Mouse (Mus musculus) myocyte (in vitro differentiated cells): Measurements from ENCODE around the gene Wdr27. TPM values are rescaled to one million over a fixed set of nuclear protein-coding genes. Genes with fewer than 3 reads are reported as not detected.

Experiments used
- H3K27me3 ChIP-seq: one replicate; pipeline ENCODE4 v1.6.1; 2011; ENCODE audit not compliant: control insufficient read depth, insufficient read depth, insufficient read length
- H3K36me3 ChIP-seq: one replicate; pipeline ENCODE4 v1.6.1; 2011; ENCODE audit not compliant: control insufficient read depth, insufficient read depth
- H3K4me2 ChIP-seq: one replicate; pipeline ENCODE4 v1.6.1; 2011; ENCODE audit warnings: low read depth, control low read depth
- H3K4me3 ChIP-seq: one replicate; pipeline ENCODE4 v1.5.1; 2011; ENCODE audit warnings: mild to moderate bottlenecking, control low read depth, moderate library complexity
- H3K79me2 ChIP-seq: one replicate; pipeline ENCODE4 v1.6.1; 2011; ENCODE audit not compliant: control insufficient read depth, insufficient read depth
- H3ac ChIP-seq: one replicate; pipeline ENCODE4 v1.6.1; 2011; ENCODE audit not compliant: control insufficient read depth, insufficient read length
- CEBPB ChIP-seq: IDR thresholded peaks from 2 replicates; pipeline ENCODE4 v1.6.1; 2011; ENCODE audit warnings: mild to moderate bottlenecking, moderate library complexity; ENCODE audit not compliant: poor library complexity, insufficient read depth, severe bottlenecking
- E2F4 ChIP-seq: IDR thresholded peaks from one replicate; pipeline ENCODE4 v1.6.1; 2011; ENCODE audit warnings: mild to moderate bottlenecking, control low read depth, moderate library complexity; ENCODE audit not compliant: insufficient read depth
- MAX ChIP-seq: IDR thresholded peaks from one replicate; pipeline ENCODE4 v1.6.1; 2011; ENCODE audit warnings: low read depth, mild to moderate bottlenecking, control low read depth
- MYOD1 ChIP-seq, 3 experiments: IDR thresholded peaks; one replicate each; pipeline ENCODE4 v1.6.1; 2011; ENCODE audit warnings: control low read depth in 2 of 3, low read depth in 2 of 3, mild to moderate bottlenecking in 2 of 3, moderate library complexity in 1 of 3; ENCODE audit not compliant: insufficient read length in 2 of 3, control insufficient read depth in 1 of 3
- MYOG ChIP-seq, 3 experiments: IDR thresholded peaks; one replicate each; pipeline ENCODE4 v1.6.1; 2011; ENCODE audit warnings: control low read depth in 2 of 3, low read depth in 2 of 3, mild to moderate bottlenecking in 2 of 3; ENCODE audit not compliant: insufficient read length in 2 of 3, control insufficient read depth in 1 of 3, insufficient read depth in 1 of 3
- POLR2A ChIP-seq: IDR thresholded peaks from one replicate; pipeline ENCODE4 v1.6.1; 2011; ENCODE audit warnings: low read depth, mild to moderate bottlenecking, control low read depth, moderate library complexity; ENCODE audit not compliant: insufficient read length
- POLR2AphosphoS2 ChIP-seq: IDR thresholded peaks from one replicate; pipeline ENCODE4 v1.6.1; 2011; ENCODE audit warnings: low read depth, control low read depth; ENCODE audit not compliant: insufficient read length
- REST ChIP-seq: IDR thresholded peaks from one replicate; pipeline ENCODE4 v1.6.1; 2011; ENCODE audit warnings: mild to moderate bottlenecking, control low read depth, moderate library complexity; ENCODE audit not compliant: insufficient read depth, insufficient read length
- SRF ChIP-seq: IDR thresholded peaks from one replicate; pipeline ENCODE4 v1.6.1; 2011; ENCODE audit warnings: low read depth; ENCODE audit not compliant: control insufficient read depth, insufficient read length
- TCF12 ChIP-seq: IDR thresholded peaks from one replicate; pipeline ENCODE4 v1.6.1; 2011; ENCODE audit warnings: mild to moderate bottlenecking, control low read depth; ENCODE audit not compliant: poor library complexity, insufficient read depth, severe bottlenecking
- TCF3 ChIP-seq: IDR thresholded peaks from one replicate; pipeline ENCODE4 v1.6.1; 2011; ENCODE audit warnings: low read depth, control low read depth; ENCODE audit not compliant: insufficient read length
- USF1 ChIP-seq: IDR thresholded peaks from one replicate; pipeline ENCODE4 v1.6.1; 2011; ENCODE audit warnings: low read depth, mild to moderate bottlenecking, control low read depth, moderate library complexity
- polyA plus RNA-seq: library from polyadenylated mRNA; unstranded; fragments of >200 nt; fragmentation: generic; extraction: Trizol; gene quantifications from one replicate; pipeline ENCODE4 v1.2.1, GENCODE M21; 2012; ENCODE audit warnings: missing spikeins

The Wdr27 gene
- polyA plus RNA-seq, 1 experiment = 8.0 TPM

GRCm38 (mm10) chr17:14795074-14795473 is 147.9 kb downstream of the Wdr27 start:
- TF ChIP-seq USF1 (peak; percentile 56), MAX (no peak)
- no peak overlapping the region for H3K4me3 ChIP-seq
- no peak overlapping the region for H3K4me2 ChIP-seq
- H3K27me3 ChIP-seq = no peaks in the 10 kb centered on the region
- H3K36me3 ChIP-seq = no peaks in the 10 kb centered on the region
- no peak overlapping the region for H3ac ChIP-seq
- H3K79me2 ChIP-seq = no peaks in the 10 kb centered on the region

DNA sequence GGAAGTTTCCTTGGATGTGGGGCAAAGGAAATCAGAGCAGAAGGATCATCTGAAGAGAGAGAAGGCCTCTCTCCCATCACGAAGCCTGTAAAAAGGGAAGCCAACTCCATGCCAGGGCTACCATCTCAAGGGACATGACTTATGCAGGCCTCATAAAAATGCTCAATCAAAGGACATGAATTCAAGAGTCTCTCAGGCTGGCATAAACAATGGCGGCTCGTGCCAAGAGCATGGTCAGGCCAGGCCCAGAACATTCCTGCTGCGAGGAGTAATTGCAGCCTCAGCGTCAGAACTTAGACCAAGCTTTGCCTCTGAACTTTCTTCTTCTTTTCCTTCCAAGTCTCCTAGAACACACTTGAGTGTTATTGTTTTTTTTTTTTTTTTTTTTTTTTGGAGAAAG is 163.6 kb downstream of the Wdr27 start:
- TF ChIP-seq TCF3 (no peak), CEBPB (no peak), MYOD1 (IDR thresholded peaks at IDR 0.05; ENCODE audit: control insufficient read depth in 1 of 3, insufficient read length in 2 of 3, low read depth in 2 of 3) (no peak), POLR2AphosphoS2 (no peak), MYOG (IDR thresholded peaks at IDR 0.05; ENCODE audit: control insufficient read depth in 1 of 3, insufficient read depth in 1 of 3, insufficient read length in 2 of 3, low read depth in 2 of 3) (no peak), REST (no peak), POLR2A (no peak), MAX (no peak), SRF (no peak), E2F4 (no peak), TCF12 (no peak), USF1 (no peak)
- Histone ChIP-seq H3K79me2 (no peaks in the 10 kb centered on the region), H3ac (no peak overlapping the region), H3K36me3 (no peaks in the 10 kb centered on the region), H3K27me3 (no peaks in the 10 kb centered on the region), H3K4me2 (no peak overlapping the region), H3K4me3 (no peak overlapping the region)

DNA sequence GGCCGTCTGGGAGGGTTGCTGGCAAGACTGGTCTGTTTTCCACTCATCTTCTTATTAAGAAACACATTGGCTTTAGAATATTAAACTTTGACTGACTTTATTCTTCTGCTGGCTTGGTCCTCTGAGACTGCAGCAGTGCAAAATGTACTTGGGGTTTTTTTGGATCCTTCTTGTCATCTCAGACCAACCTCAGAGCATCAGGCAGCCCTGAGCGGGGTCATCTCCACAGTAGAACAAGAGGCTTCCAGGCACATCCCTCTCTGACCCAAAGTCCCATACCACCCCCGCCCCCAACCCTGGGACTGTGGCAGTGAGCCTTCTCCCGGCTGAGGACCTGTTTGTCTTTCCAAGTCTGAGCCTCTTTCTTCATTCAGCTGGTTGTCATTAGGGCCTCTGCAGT is 171.6 kb downstream of the Wdr27 start:
- TF ChIP-seq E2F4 (no peak), CEBPB (no peak)
- no peak overlapping the region for H3K4me2 ChIP-seq
- H3K27me3 ChIP-seq = no peaks in the 10 kb centered on the region

GRCm38 (mm10) chr17:14770377-14770776 is 172.6 kb downstream of the Wdr27 start:
- Histone ChIP-seq H3ac (no peak overlapping the region), H3K36me3 (no peaks in the 10 kb centered on the region), H3K4me2 (no peak overlapping the region), H3K79me2 (no peaks in the 10 kb centered on the region), H3K4me3 (no peak overlapping the region), H3K27me3 (no peaks in the 10 kb centered on the region)
- no peak for TF ChIP-seq SRF
- no peak for TF ChIP-seq E2F4
- no peak for TF ChIP-seq USF1
- no peak for TF ChIP-seq TCF3
- TF ChIP-seq MYOG (IDR thresholded peaks at IDR 0.05; ENCODE audit: control insufficient read depth in 1 of 3, insufficient read depth in 1 of 3, insufficient read length in 2 of 3, low read depth in 2 of 3) = no peak
- no peak for TF ChIP-seq POLR2A
- TF ChIP-seq REST = no peak
- no peak for TF ChIP-seq TCF12
- no peak for TF ChIP-seq CEBPB
- no peak for TF ChIP-seq POLR2AphosphoS2
- TF ChIP-seq MYOD1 (IDR thresholded peaks at IDR 0.05; ENCODE audit: control insufficient read depth in 1 of 3, insufficient read length in 2 of 3, low read depth in 2 of 3) = no peak
- TF ChIP-seq MAX = no peak

More for the DNA sequence above, 171.6 kb downstream of the Wdr27 start:
- Histone ChIP-seq H3K79me2 (no peaks in the 10 kb centered on the region), H3K4me3 (no peak overlapping the region), H3K36me3 (no peaks in the 10 kb centered on the region), H3ac (no peak overlapping the region)

Other genes starting within 250 kb of the Wdr27 start
- 15.7 TPM for gene Thbs2, start 248.9 kb downstream of the Wdr27 start, polyA plus RNA-seq
- 8.3 TPM for gene 1600012H06Rik, start within 50 bp of the Wdr27 start, polyA plus RNA-seq
- gene Phf10, start 18.1 kb upstream of the Wdr27 start, polyA plus RNA-seq = 216 TPM
- gene 9030025P20Rik, start 35.3 kb upstream of the Wdr27 start, polyA plus RNA-seq = 5.7 TPM
- 0.31 TPM for gene Gm3417, start 35.6 kb upstream of the Wdr27 start, polyA plus RNA-seq
- 2.9 TPM for gene Gm3435, start 67.0 kb upstream of the Wdr27 start, polyA plus RNA-seq
- 20.2 TPM for gene Ermard, start 98.0 kb upstream of the Wdr27 start, polyA plus RNA-seq
- gene Tcte3, start 98.3 kb upstream of the Wdr27 start, polyA plus RNA-seq = 0.50 TPM
- 0.31 TPM for gene Gm3448, start 98.4 kb upstream of the Wdr27 start, polyA plus RNA-seq